Mouse (Mus musculus) kidney, adult 9 months (tissue): ENCODE data around the gene Magi2.
"Not testable (repeated sequence)": the region's sequence is repeated elsewhere in the genome, so short reads cannot be mapped to it uniquely, and the experiment has no call there.

Source experiments
- DNase-seq: peaks from one replicate; pipeline ENCODE4 v3.0.0; 2022

Gene Magi2

GRCm38 (mm10) chr5:19465383-19465782 lies 238.5 kb downstream of the Magi2 start:
- no peak for DNase-seq

- DNase-seq, result no peak
Measured at GRCm38 (mm10) chr5:19472851-19473439, 246.1 kb downstream of the Magi2 start.

GRCm38 (mm10) chr5:19482981-19483380 lies 256.1 kb downstream of the Magi2 start:
- DNase-seq, result no peak

- no peak for DNase-seq
Measured at GRCm38 (mm10) chr5:19487947-19488346, 261.1 kb downstream of the Magi2 start.

GRCm38 (mm10) chr5:19501005-19501404 lies 274.2 kb downstream of the Magi2 start:
- DNase-seq, result no peak

- DNase-seq, result peak; percentile 78
Measured at GRCm38 (mm10) chr5:19522168-19522567, 295.3 kb downstream of the Magi2 start.

GRCm38 (mm10) chr5:19539348-19539747 lies 312.5 kb downstream of the Magi2 start:
- no peak for DNase-seq

GRCm38 (mm10) chr5:19546424-19546823 lies 319.6 kb downstream of the Magi2 start:
- peak; percentile 33 for DNase-seq

GRCm38 (mm10) chr5:19546900-19547299 lies 320.1 kb downstream of the Magi2 start:
- peak; percentile 6 for DNase-seq

GRCm38 (mm10) chr5:19553510-19553909 lies 326.7 kb downstream of the Magi2 start:
- no peak for DNase-seq

- peak; percentile 30 for DNase-seq
Measured at GRCm38 (mm10) chr5:19565636-19566035, 338.8 kb downstream of the Magi2 start.

- not testable (repeated sequence) for DNase-seq
Measured at GRCm38 (mm10) chr5:19566136-19566535, 339.3 kb downstream of the Magi2 start.

- DNase-seq, result no peak
Measured at GRCm38 (mm10) chr5:19607700-19608099, 380.9 kb downstream of the Magi2 start.

GRCm38 (mm10) chr5:19611788-19612187 lies 385.0 kb downstream of the Magi2 start:
- no peak for DNase-seq

GRCm38 (mm10) chr5:19621678-19622077 lies 394.8 kb downstream of the Magi2 start:
- no peak for DNase-seq

GRCm38 (mm10) chr5:19633976-19634375 lies 407.1 kb downstream of the Magi2 start:
- DNase-seq, result peak; percentile 60

- DNase-seq, result no peak
Measured at GRCm38 (mm10) chr5:19637789-19638188, 411.0 kb downstream of the Magi2 start.

- DNase-seq, result no peak
Measured at GRCm38 (mm10) chr5:19655986-19656385, 429.1 kb downstream of the Magi2 start.

- DNase-seq, result no peak
Measured at GRCm38 (mm10) chr5:19666416-19666815, 439.6 kb downstream of the Magi2 start.

GRCm38 (mm10) chr5:19717296-19717695 lies 490.5 kb downstream of the Magi2 start:
- DNase-seq, result no peak

- DNase-seq, result no peak
Measured at GRCm38 (mm10) chr5:19726277-19726676, 499.4 kb downstream of the Magi2 start.

- no peak for DNase-seq
Measured at GRCm38 (mm10) chr5:19745376-19745775, 518.5 kb downstream of the Magi2 start.

- no peak for DNase-seq
Measured at GRCm38 (mm10) chr5:19745916-19746315, 519.1 kb downstream of the Magi2 start.

GRCm38 (mm10) chr5:19746865-19747514 lies 520.2 kb downstream of the Magi2 start:
- DNase-seq, result no peak

- no peak for DNase-seq
Measured at GRCm38 (mm10) chr5:19747631-19748030, 520.8 kb downstream of the Magi2 start.
